Mouse (Mus musculus) mouse trophoblast stem cell (cell line): ENCODE results near the gene Xrn2.
"Not testable (repeated sequence)": the region's sequence is repeated elsewhere in the genome, so short reads cannot be mapped to it uniquely, and the experiment has no call there.

Experiments
- in situ Hi-C, 2 experiments: fragments of 300-500 bp; cut with MseI, MboI; formaldehyde crosslinking; loops; 2 replicates in 1 of 2; 3 replicates in 1 of 2; pipeline ENCODE4 v1.15.1; 2025

Gene Xrn2

GRCm38 (mm10) chr2:147012623-147013184, at the start of gene Xrn2:
TSS of gene Xrn2 (plus strand) at chr2:147012996.
- in situ Hi-C loops = no loop called here

GRCm38 (mm10) chr2:146975024-146975423, 37.8 kb upstream of the Xrn2 start:
- in situ Hi-C loops = no loop called here

DNA sequence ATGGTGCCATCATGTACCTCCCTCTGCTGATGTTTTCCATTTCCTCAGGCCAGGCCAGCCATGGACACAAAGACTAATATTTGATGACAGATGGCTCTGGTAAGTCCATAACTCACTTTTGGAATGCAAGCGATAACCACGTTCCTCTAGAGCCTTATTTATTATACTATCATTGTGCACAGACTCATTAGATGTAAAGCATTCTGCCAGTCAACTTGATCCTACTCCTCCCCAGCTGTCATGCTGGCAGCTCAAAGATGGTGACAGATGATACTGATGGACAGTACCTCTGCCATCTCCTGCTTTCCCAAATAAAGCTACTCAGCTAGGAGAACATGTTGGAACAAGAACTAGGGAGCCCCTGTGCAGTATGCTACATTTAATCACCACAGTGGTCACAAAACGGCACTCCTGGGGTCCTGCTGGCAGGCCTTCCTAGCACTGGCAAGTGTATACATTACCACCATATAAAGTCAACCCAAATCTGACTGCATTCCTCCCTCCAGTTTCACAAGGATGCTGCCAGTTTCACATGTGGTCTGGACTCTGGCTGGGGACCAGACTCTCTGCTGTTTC, 37.3 kb upstream of the Xrn2 start:
- in situ Hi-C loops = no loop called here

DNA sequence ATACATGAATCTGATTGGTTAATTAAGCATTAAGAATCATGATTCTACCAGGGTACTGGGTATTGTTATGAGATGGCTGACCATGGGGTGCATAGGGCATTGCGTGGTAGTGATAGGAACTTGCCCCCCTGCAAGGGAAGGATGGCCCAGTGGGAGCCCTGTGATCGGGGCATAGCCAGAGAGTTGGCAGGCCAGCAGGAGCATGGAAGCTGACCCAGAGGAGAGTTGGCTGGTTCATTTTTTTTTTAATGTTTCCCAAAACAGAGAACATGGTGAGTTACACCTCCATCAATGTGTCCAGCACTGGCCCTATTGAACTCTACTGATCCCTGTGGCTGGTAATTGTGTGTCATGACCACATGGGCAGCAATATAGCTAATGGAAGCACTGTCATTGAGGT, 30.0 kb upstream of the Xrn2 start:
- in situ Hi-C loops = no loop called here

DNA sequence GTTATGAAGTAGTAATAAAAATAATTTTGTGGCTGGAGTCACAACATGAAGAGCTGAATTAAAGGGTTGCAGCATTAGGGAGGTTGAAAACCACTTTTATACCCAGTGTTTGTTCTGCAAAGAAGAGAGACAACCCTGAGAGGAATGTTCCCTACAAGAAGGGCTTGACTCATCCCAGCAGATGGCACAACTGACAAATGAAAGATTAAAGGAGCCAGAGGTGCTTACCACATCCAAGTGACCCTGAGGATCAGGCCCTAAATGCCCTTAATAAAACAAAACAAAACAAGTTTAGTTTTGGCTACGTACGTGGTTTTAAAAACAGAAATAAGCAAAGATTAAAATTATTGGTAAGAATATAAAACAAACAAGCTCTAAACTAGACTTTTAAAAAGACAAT, 28.0 kb upstream of the Xrn2 start:
- in situ Hi-C loops = no loop called here

GRCm38 (mm10) chr2:146985807-146986206, 27.0 kb upstream of the Xrn2 start:
- in situ Hi-C loops = no loop called here

GRCm38 (mm10) chr2:146986429-146986828, 26.4 kb upstream of the Xrn2 start:
- in situ Hi-C loops = no loop called here

- in situ Hi-C loops = no loop called here
Measured at GRCm38 (mm10) chr2:147007265-147007664, 5.5 kb upstream of the Xrn2 start.

- in situ Hi-C loops = no loop called here
Measured at GRCm38 (mm10) chr2:147009084-147009483, 3.7 kb upstream of the Xrn2 start.

DNA sequence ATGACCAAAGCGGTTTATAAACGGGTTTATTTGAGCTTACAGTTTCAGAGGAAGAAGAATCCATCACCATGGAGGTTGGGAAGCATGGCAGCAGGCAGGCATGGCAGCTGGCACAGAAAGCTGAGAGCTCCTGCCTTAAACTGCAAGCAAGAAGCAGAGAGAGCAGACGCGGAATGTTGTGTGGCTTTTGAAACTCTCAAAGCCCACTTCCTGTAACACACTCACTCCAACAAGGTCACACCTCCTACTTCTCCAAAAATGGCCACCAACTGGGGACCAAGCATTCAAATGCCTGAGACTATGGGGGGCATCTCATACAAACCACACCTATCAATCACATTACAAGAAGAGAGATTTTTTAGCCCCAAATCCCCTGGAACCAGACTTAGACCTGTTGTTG, 2.7 kb upstream of the Xrn2 start:
- in situ Hi-C loops = no loop called here

DNA sequence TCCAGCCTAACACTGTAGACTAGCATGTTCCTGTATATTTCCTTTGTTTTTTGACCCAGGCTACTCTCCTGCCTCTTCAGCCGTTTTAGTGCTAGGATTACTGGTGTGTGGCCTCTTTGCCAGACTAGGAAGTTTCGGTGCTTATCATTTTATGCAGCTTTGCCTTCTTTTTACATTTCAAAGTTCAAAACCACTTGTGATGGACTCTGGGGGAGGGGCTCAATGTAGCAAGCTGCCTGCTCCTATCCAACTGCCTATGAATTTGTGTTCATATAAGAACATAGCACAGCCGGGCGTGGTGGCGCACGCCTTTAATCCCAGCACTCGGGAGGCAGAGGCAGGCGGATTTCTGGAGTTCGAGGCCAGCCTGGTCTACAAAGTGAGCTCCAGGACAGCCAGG, 1.8 kb upstream of the Xrn2 start:
- in situ Hi-C loops = no loop called here

DNA sequence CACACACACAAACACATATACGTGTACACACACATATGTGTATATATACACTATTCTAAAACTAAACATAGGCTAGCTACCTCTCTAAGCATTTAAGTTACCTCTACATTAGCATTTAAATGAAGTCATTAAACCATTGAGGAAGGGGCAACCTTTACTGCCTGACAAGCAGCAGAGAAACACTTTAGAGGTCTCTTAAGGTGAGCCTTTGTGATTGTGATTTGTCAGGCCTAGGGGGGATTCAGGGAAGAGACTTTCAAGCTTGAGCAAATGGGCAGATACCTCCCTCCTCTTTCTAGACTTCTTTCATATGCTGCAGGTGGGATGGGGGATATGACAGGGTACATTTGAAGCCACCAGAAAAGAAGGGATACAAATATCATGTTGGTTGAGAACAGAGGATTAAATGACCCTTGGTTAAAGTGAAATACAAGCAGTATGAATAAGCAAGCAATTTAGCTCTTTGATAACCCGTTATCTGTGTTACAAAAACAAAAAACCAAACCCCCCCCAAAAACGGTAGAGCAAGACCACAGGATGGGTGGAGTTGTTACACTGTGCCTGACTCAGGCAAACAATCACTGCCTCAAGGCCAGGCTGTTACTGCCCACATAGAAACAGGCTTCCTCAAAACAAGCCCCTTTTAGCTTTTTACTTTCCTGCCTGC, 1.2 kb upstream of the Xrn2 start:
- in situ Hi-C loops = no loop called here

- in situ Hi-C loops = no loop called here
Measured at GRCm38 (mm10) chr2:147012141-147012622, 614 bp upstream of the Xrn2 start.

- in situ Hi-C loops = no loop called here
Measured at GRCm38 (mm10) chr2:147013194-147013969, 586 bp downstream of the Xrn2 start.

DNA sequence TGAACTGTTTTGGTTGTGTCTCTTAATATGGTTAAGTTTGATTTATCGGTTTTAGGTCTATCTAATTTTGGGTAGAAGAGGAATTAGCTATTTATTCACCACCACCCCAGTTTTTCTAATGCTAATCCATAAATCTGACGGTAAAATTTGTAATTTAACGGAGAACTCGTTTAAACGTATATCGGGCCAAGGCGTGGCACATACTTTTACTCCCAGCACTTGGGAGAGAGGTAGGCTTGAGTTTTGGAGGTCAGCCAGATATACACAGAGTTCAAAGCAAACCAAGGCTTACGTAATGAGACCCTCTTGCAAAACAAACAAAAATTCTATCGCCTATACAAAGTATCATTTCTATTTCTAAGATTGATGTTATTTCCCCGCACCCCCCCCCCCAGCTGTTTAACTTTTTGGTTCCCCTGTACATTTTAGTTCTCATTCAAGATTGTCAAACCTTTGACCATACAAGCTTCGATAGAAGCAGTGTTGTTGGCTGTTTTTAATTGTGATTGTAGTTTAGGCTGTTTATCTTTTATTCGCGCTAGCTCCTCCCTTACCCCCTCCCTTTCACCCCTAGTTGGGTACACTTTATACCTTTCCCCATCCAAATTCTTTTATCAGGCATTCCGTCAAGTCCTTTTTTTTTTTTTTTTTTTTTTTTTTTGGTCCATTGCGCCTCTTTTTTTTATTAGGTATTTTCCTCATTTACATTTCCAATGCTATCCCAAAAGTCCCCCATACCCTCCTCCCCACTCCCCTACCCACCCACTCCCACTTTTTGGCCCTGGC, 1.5 kb downstream of the Xrn2 start:
- in situ Hi-C loops = no loop called here

GRCm38 (mm10) chr2:147022041-147022440, 9.2 kb downstream of the Xrn2 start:
- in situ Hi-C loops = not testable (repeated sequence)

DNA sequence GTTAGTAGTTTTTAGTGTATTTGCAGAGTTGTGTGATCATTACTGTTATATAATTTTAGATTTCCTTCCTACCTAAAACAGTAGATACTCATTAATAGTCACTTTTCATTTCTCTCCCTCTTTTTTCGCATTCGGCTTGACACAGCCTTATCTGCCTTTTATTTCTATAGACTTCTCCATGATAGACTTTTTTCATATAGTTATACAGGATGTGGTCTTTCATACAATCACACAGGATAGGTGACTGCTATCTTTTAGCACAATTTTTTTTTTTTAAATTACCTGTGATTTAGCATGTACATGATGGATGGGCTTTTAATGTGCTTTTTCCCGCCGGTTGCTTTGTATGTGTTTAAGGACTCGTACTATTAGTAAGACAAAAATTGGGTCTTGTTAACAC, 10.3 kb downstream of the Xrn2 start:
- in situ Hi-C loops = no loop called here

GRCm38 (mm10) chr2:147023560-147023959, 10.8 kb downstream of the Xrn2 start:
- in situ Hi-C loops = no loop called here

GRCm38 (mm10) chr2:147033065-147033464, 20.3 kb downstream of the Xrn2 start:
- in situ Hi-C loops = no loop called here

- in situ Hi-C loops = no loop called here
Measured at GRCm38 (mm10) chr2:147035864-147036263, 23.1 kb downstream of the Xrn2 start.

- in situ Hi-C loops = no loop called here
Measured at GRCm38 (mm10) chr2:147047051-147047450, 34.3 kb downstream of the Xrn2 start.
